In genomic region chr9:64702937-64703336, GRCm38 (mm10) we compare ENCODE assay signal across 8 mouse cellular contexts. TPM values are rescaled to one million over a fixed set of nuclear protein-coding genes. Genes with fewer than 3 reads are reported as not detected.
DNase-seq lines count a peak whose midpoint lies in the region; ATAC-seq lines count a peak whose summit lies in the region.
"Had no signal": no experiment of that assay in that cellular context is flagged by ENCODE, and none has a peak within 500 bp of the region (broad histone marks: within the 10 kb centered on the region; RNA-seq: fewer than 3 reads in every experiment).

No protein-coding gene starts in this region.

- no peak overlapping the region for H3K4me3 ChIP-seq in embryonic facial prominence, embryonic 15.5 days (replicated peaks)
- H3K4me3 ChIP-seq: embryonic facial prominence, embryonic 12.5 days had no signal

- WGBS in embryonic facial prominence, embryonic 15.5 days: 74% methylated on average over 2 of the region's 2 CpGs

- H3K4me1 ChIP-seq in embryonic facial prominence, embryonic 15.5 days: peaks cover 5% of the 10 kb centered on the region; the same call in 1 of the 2 replicates
- H3K4me1 ChIP-seq: embryonic facial prominence, embryonic 12.5 days had no signal

- DNase-seq in right cerebral cortex, adult 2 months (ENCODE audit: low spot score in 2 of 2): peak; percentile 39 to 57
- no peak for DNase-seq in right cerebral cortex, postnatal 4 days
- peak; percentile 43 for DNase-seq in kidney, postnatal 14 days
- no peak for DNase-seq in adrenal gland, adult 8-10 months
- no peak for DNase-seq in ovary, postnatal 14 days (ENCODE audit: low spot score)

- H3K27ac ChIP-seq in embryonic facial prominence, embryonic 15.5 days (replicated peaks): peak overlapping the region; percentile 18; the same call in 1 of the 2 replicates
- H3K27ac ChIP-seq: embryonic facial prominence, embryonic 12.5 days had no signal

- peaks cover 15% of the 10 kb centered on the region for H3K36me3 ChIP-seq in embryonic facial prominence, embryonic 15.5 days

- no peaks in the 10 kb centered on the region for H3K9me3 ChIP-seq in embryonic facial prominence, embryonic 15.5 days (replicated peaks)
- H3K9me3 ChIP-seq: embryonic facial prominence, embryonic 12.5 days had no signal

- no peak for ATAC-seq in embryonic facial prominence, embryonic 15.5 days (ENCODE audit: insufficient number of reproducible peaks, low FRiP score, low TSS enrichment, low read depth)
- peak; percentile 96 for ATAC-seq in neutrophil, adult 5-6 weeks (ENCODE audit: extremely low read depth, insufficient number of reproducible peaks, low FRiP score, poor library complexity, severe bottlenecking)

- no peak overlapping the region for H3K9ac ChIP-seq in embryonic facial prominence, embryonic 15.5 days
- H3K9ac ChIP-seq: embryonic facial prominence, embryonic 12.5 days had no signal

- no peak overlapping the region for H3K4me2 ChIP-seq in embryonic facial prominence, embryonic 15.5 days (replicated peaks)
- H3K4me2 ChIP-seq: embryonic facial prominence, embryonic 12.5 days had no signal

- no peaks in the 10 kb centered on the region for H3K27me3 ChIP-seq in embryonic facial prominence, embryonic 15.5 days
- H3K27me3 ChIP-seq: embryonic facial prominence, embryonic 12.5 days had no signal

RNA-seq across cellular contexts. Expression of gene Rab11a, which starts 34.6 kb away (rescaled TPM):
- 388 and 415 TPM in 2 replicates for polyA plus RNA-seq in embryonic facial prominence, embryonic 15.5 days (2015; fragmentation: Nextera tagmentation; extraction: Ambion mirVana)
- total RNA-seq in neutrophil, adult 5-6 weeks (2017): 143 and 167 TPM in 2 replicates
- 100 to 1,000 TPM; 231 to 285 (median 262) TPM for total RNA-seq in adrenal gland, adult 8-10 months (2022)

Comparison
In these comparisons a context has a peak if more than half of its experiments do, and no peak if none do; other contexts are left out.
1. DNase-seq: peak in right cerebral cortex, adult 2 months (2 of 2) and kidney, postnatal 14 days (single experiment); none in right cerebral cortex, postnatal 4 days (single experiment), adrenal gland, adult 8-10 months (single experiment) and ovary, postnatal 14 days (single experiment).